Mouse (Mus musculus): ENCODE measurements around the gene Banf2.

DNA sequence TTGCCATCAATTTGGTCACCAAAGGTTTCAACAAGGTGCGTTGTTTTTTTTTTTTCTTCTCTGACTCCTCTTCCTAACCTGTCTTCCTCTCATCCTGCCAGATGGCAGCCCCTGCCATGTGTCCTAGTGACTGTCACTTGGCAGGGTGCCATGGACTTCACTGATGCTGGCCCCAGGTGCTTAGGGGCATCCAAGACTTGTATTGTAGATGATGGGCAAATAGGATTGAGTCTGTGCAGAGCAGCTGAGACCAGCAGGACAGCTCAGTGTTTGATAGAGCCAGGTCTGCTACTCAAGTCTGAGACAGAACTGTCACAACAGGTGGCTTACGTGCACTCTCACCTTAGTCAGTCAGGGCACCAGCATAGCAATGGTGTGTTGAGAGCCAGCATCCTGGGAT, 32.6 kb downstream of the Banf2 start:
- TF ChIP-seq CTCF (IDR thresholded peaks at IDR 0.05; ENCODE audit: control insufficient read depth, insufficient read depth, low read length) (no peak), POLR2A (IDR thresholded peaks at IDR 0.05; ENCODE audit: borderline replicate concordance, control insufficient read depth, low read depth, low read length) (no peak)

Data from bone marrow, adult 2 months (tissue).